Mouse (Mus musculus): ENCODE data around the gene Por. TPM values are rescaled to one million over a fixed set of nuclear protein-coding genes. Genes with fewer than 3 reads are reported as not detected.
A peak's percentile ranks its signal among the peaks of the same experiment; 100 is the strongest.

The Por gene
- polyA plus RNA-seq, 1 experiment from 2014 or later: 37.0 TPM

- H3K4me1 ChIP-seq (replicated peaks): peaks cover 8% of the 10 kb centered on the region
- peak overlapping the region; percentile 56; the same call in 1 of the 2 replicates for H3K4me2 ChIP-seq
- WGBS (ENCODE audit: insufficient replicate concordance): 73% methylated on average over 5 of the region's 5 CpGs
- no peaks in the 10 kb centered on the region for H3K36me3 ChIP-seq (replicated peaks)
- H3K27me3 ChIP-seq: 0 out of 2 replicates have a peak, but pooled peaks cover 3% of the 10 kb centered on the region
- H3K9me3 ChIP-seq (replicated peaks): no peaks in the 10 kb centered on the region
- H3K4me3 ChIP-seq (replicated peaks): no peak overlapping the region
- no peak for ATAC-seq (ENCODE audit: insufficient read depth)
- no peak overlapping the region for H3K27ac ChIP-seq (replicated peaks)
- H3K9ac ChIP-seq: no peak overlapping the region
These were observed 12.7 kb upstream of the Por start for GRCm38 (mm10) chr5:135657128-135657527.

GRCm38 (mm10) chr5:135657703-135658373, 12.0 kb upstream of the Por start:
- Histone ChIP-seq H3K4me1 (replicated peaks) (peaks cover 8% of the 10 kb centered on the region), H3K36me3 (replicated peaks) (no peaks in the 10 kb centered on the region), H3K4me3 (replicated peaks) (0 out of 2 replicates have a peak overlapping the region, but pooled peaks have one; percentile 16), H3K9ac (no peak overlapping the region), H3K9me3 (replicated peaks) (no peaks in the 10 kb centered on the region), H3K27ac (replicated peaks) (no peak overlapping the region), H3K4me2 (peak overlapping the region; percentile 56), H3K27me3 (0 out of 2 replicates have a peak, but pooled peaks cover 3% of the 10 kb centered on the region)
- 23% methylated on average over 17 of the region's 17 CpGs for WGBS (ENCODE audit: insufficient replicate concordance)
- no peak; the same call in 1 of the 2 replicates for ATAC-seq (ENCODE audit: insufficient read depth)

- Histone ChIP-seq H3K9ac (no peak overlapping the region), H3K9me3 (replicated peaks) (no peaks in the 10 kb centered on the region), H3K27ac (replicated peaks) (no peak overlapping the region), H3K4me1 (replicated peaks) (peaks cover 8% of the 10 kb centered on the region), H3K36me3 (replicated peaks) (no peaks in the 10 kb centered on the region), H3K4me3 (replicated peaks) (no peak overlapping the region), H3K27me3 (0 out of 2 replicates have a peak, but pooled peaks cover 3% of the 10 kb centered on the region), H3K4me2 (no peak overlapping the region)
- 39% methylated on average over 4 of the region's 4 CpGs for WGBS (ENCODE audit: insufficient replicate concordance)
- ATAC-seq (ENCODE audit: insufficient read depth): no peak
These were observed 9.9 kb upstream of the Por start for GRCm38 (mm10) chr5:135659956-135660355.

GRCm38 (mm10) chr5:135660535-135660934, 9.3 kb upstream of the Por start:
- Histone ChIP-seq H3K27me3 (0 out of 2 replicates have a peak, but pooled peaks cover 3% of the 10 kb centered on the region), H3K36me3 (replicated peaks) (no peaks in the 10 kb centered on the region), H3K9ac (no peak overlapping the region), H3K9me3 (replicated peaks) (no peaks in the 10 kb centered on the region), H3K4me1 (replicated peaks) (peaks cover 8% of the 10 kb centered on the region), H3K27ac (replicated peaks) (no peak overlapping the region), H3K4me2 (no peak overlapping the region), H3K4me3 (replicated peaks) (no peak overlapping the region)
- WGBS (ENCODE audit: insufficient replicate concordance): 66% methylated on average over 7 of the region's 7 CpGs
- no peak for ATAC-seq (ENCODE audit: insufficient read depth)

GRCm38 (mm10) chr5:135666890-135667289, 2.9 kb upstream of the Por start:
- no peaks in the 10 kb centered on the region for H3K36me3 ChIP-seq (replicated peaks)
- H3K9ac ChIP-seq: no peak overlapping the region
- H3K4me1 ChIP-seq (replicated peaks): peaks cover 7% of the 10 kb centered on the region; the same call in 1 of the 2 replicates
- no peak for ATAC-seq (ENCODE audit: insufficient read depth)
- H3K4me3 ChIP-seq (replicated peaks): no peak overlapping the region
- no peaks in the 10 kb centered on the region for H3K27me3 ChIP-seq
- 46% methylated on average over 5 of the region's 5 CpGs for WGBS (ENCODE audit: insufficient replicate concordance)
- H3K4me2 ChIP-seq: no peak overlapping the region
- H3K9me3 ChIP-seq (replicated peaks): no peaks in the 10 kb centered on the region
- no peak overlapping the region for H3K27ac ChIP-seq (replicated peaks)

- ATAC-seq (ENCODE audit: insufficient read depth): no peak
- Histone ChIP-seq H3K4me2 (no peak overlapping the region), H3K9me3 (replicated peaks) (no peaks in the 10 kb centered on the region), H3K36me3 (replicated peaks) (no peaks in the 10 kb centered on the region), H3K27ac (replicated peaks) (no peak overlapping the region), H3K4me1 (replicated peaks) (peaks cover 13% of the 10 kb centered on the region), H3K27me3 (no peaks in the 10 kb centered on the region), H3K4me3 (replicated peaks) (no peak overlapping the region), H3K9ac (no peak overlapping the region)
- 32% methylated on average over 7 of the region's 7 CpGs for WGBS (ENCODE audit: insufficient replicate concordance)
These were observed 1.8 kb upstream of the Por start for GRCm38 (mm10) chr5:135668071-135668470.

- no peaks in the 10 kb centered on the region for H3K27me3 ChIP-seq
- H3K36me3 ChIP-seq (replicated peaks): no peaks in the 10 kb centered on the region
- H3K9ac ChIP-seq: no peak overlapping the region
- peaks cover 35% of the 10 kb centered on the region for H3K4me1 ChIP-seq (replicated peaks)
- no peak for ATAC-seq (ENCODE audit: insufficient read depth)
- H3K27ac ChIP-seq (replicated peaks): no peak overlapping the region
- no peaks in the 10 kb centered on the region for H3K9me3 ChIP-seq (replicated peaks)
- H3K4me3 ChIP-seq (replicated peaks): no peak overlapping the region
- WGBS (ENCODE audit: insufficient replicate concordance): 45% methylated on average over 2 of the region's 2 CpGs
- H3K4me2 ChIP-seq: no peak overlapping the region
These were observed 1.0 kb downstream of the Por start for GRCm38 (mm10) chr5:135670881-135671280.

- 48% methylated on average over 4 of the region's 4 CpGs for whole genome bisulfite sequencing (ENCODE audit: insufficient replicate concordance)
- no peak for ATAC-seq (ENCODE audit: insufficient read depth)
- no peaks in the 10 kb centered on the region for H3K36me3 ChIP-seq (replicated peaks)
- H3K27me3 ChIP-seq: no peaks in the 10 kb centered on the region
- H3K9ac ChIP-seq: no peak overlapping the region
- peaks cover 35% of the 10 kb centered on the region for H3K4me1 ChIP-seq (replicated peaks)
- H3K4me2 ChIP-seq: no peak overlapping the region
- H3K4me3 ChIP-seq (replicated peaks): no peak overlapping the region
- H3K9me3 ChIP-seq (replicated peaks): no peaks in the 10 kb centered on the region
- no peak overlapping the region for H3K27ac ChIP-seq (replicated peaks)
These were observed 2.7 kb downstream of the Por start for GRCm38 (mm10) chr5:135672509-135672908.

GRCm38 (mm10) chr5:135672980-135673379, 3.1 kb downstream of the Por start:
- WGBS (ENCODE audit: insufficient replicate concordance): 50% methylated on average over 5 of the region's 5 CpGs
- H3K9ac ChIP-seq: no peak overlapping the region
- H3K9me3 ChIP-seq (replicated peaks): no peaks in the 10 kb centered on the region
- H3K27ac ChIP-seq (replicated peaks): no peak overlapping the region
- H3K4me3 ChIP-seq (replicated peaks): no peak overlapping the region
- H3K4me1 ChIP-seq (replicated peaks): peaks cover 35% of the 10 kb centered on the region
- H3K36me3 ChIP-seq (replicated peaks): no peaks in the 10 kb centered on the region
- H3K27me3 ChIP-seq: no peaks in the 10 kb centered on the region
- ATAC-seq (ENCODE audit: insufficient read depth): no peak
- H3K4me2 ChIP-seq: no peak overlapping the region

DNA sequence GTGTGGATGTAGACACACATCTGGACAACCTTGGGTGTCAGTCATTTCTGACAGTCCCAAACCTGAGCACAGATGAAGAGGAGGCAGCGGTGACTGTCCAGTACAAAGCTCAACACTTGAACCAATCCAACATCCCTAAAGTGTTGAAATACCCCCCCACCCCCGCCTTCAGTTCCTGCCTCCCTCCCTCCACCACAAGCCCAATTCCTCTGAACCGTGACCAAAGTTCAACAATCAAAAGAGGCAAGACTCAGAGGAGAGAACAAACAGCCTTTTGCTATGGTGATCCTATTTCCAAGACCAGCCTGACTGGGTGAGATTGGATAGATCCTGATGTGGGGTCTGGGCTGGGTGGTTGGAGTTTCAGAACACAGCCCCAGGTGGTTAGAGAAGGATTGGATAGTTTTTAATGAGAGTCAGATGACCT, 4.5 kb downstream of the Por start:
- no peaks in the 10 kb centered on the region for H3K36me3 ChIP-seq (replicated peaks)
- 36% methylated on average over 3 of the region's 3 CpGs for WGBS (ENCODE audit: insufficient replicate concordance)
- H3K4me1 ChIP-seq (replicated peaks): peaks cover 35% of the 10 kb centered on the region
- no peaks in the 10 kb centered on the region for H3K9me3 ChIP-seq (replicated peaks)
- no peaks in the 10 kb centered on the region for H3K27me3 ChIP-seq
- ATAC-seq (ENCODE audit: insufficient read depth): peak; percentile 57
- H3K27ac ChIP-seq (replicated peaks): peak overlapping the region; percentile 45; the same call in 1 of the 2 replicates
- no peak overlapping the region for H3K4me3 ChIP-seq (replicated peaks)
- no peak overlapping the region for H3K9ac ChIP-seq
- H3K4me2 ChIP-seq: peak overlapping the region; percentile 44; the same call in 1 of the 2 replicates

DNA sequence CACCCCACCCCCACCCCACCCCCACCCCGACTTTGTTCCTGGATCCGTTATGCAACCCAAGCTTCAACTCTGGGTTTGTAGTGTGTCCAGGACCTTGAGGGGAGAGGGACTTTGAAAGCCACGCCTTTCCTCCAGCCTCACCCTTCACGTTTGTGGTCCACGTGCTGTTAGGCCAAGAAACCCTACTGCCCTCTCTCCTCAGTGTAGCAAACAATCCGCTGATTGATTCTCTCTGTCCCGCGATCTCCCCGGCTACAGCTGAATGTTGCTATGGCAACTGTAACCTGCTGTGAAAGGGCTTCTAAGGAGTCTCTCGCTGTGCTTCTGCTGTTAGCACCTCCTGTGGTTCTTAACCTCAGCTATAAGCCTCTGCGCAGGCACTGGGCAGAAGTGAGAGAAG, 5.0 kb downstream of the Por start:
- Histone ChIP-seq H3K4me2 (peak overlapping the region; percentile 44), H3K9ac (no peak overlapping the region), H3K4me1 (replicated peaks) (peaks cover 30% of the 10 kb centered on the region), H3K27ac (replicated peaks) (peak overlapping the region; percentile 45; the same call in 1 of the 2 replicates), H3K4me3 (replicated peaks) (no peak overlapping the region), H3K9me3 (replicated peaks) (no peaks in the 10 kb centered on the region), H3K36me3 (replicated peaks) (no peaks in the 10 kb centered on the region), H3K27me3 (no peaks in the 10 kb centered on the region)
- peak; percentile 72 for ATAC-seq (ENCODE audit: insufficient read depth)
- 10% methylated on average over 11 of the region's 11 CpGs for WGBS (ENCODE audit: insufficient replicate concordance)

Measured in liver, embryonic 15.5 days (tissue).